Mouse (Mus musculus): ENCODE data around the gene Unc5a. TPM values are rescaled to one million over a fixed set of nuclear protein-coding genes. Genes with fewer than 3 reads are reported as not detected.

Unc5a gene
- polyA plus RNA-seq, 1 experiment from 2014 or later = 1.1 TPM

DNA sequence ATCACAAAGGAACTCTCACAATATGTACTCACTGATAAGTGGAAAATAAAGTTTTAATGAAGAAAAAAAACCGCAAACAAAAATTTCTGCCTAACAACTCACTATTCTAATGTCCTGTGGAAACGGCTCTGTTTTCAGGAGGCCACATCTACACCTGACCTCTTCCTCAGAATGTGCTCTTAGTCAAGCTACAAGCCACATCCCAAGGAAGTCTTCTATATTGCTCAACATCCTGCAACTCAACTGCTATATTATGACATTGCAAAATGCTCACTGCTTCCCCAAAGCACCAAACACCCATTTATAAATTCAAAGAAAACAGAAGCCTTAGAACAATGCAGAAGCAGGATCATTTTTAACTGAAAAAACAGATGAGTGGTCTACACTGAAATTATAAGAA is 90.8 kb downstream of the Unc5a start:
- no peak for TF ChIP-seq CTCF (IDR thresholded peaks at IDR 0.05; ENCODE audit: low read depth)
- no peaks in the 10 kb centered on the region for H3K9me3 ChIP-seq (ENCODE audit: control insufficient read depth)
- H3K4me3 ChIP-seq (ENCODE audit: low read depth, low read length) = no peak overlapping the region
- H3K4me2 ChIP-seq (replicated peaks; ENCODE audit: low read depth) = no peak overlapping the region
- no peak for ATAC-seq
- no peak overlapping the region for H3K27ac ChIP-seq (ENCODE audit: low read depth, low read length)
- no peak overlapping the region for H3K9ac ChIP-seq (ENCODE audit: low read depth, low read length)
- 91% methylated on average over 2 of the region's 2 CpGs for WGBS
- H3K36me3 ChIP-seq (ENCODE audit: control insufficient read depth, insufficient read depth) = peaks cover 16% of the 10 kb centered on the region
- no peaks in the 10 kb centered on the region for H3K27me3 ChIP-seq (replicated peaks; ENCODE audit: control insufficient read depth, insufficient read depth, low read length)
- no peaks in the 10 kb centered on the region for H3K4me1 ChIP-seq (replicated peaks; ENCODE audit: control insufficient read depth, insufficient read depth, low read length)

DNA sequence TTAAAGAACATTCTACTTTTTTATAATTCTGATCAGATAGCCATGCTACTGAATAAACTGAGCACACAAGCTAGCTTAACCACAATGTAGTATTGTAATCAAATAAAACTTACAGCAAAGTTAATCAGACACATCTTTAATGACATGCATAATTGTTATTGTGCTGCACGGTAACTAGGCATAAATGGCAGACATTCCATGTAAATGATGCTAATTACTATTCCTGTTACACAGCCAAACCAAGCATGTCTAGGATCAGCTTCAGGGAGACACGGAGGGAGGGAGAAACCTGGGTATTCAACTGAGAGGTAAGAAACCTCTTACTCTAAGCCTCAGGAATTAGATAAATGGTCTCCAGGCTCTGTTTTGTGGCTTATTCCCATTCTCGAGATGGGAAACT is 98.5 kb downstream of the Unc5a start:
- no peak for ATAC-seq
- H3K9me3 ChIP-seq (ENCODE audit: control insufficient read depth) = no peaks in the 10 kb centered on the region
- no peak overlapping the region for H3K4me2 ChIP-seq (replicated peaks; ENCODE audit: low read depth)
- no peak overlapping the region for H3K9ac ChIP-seq (ENCODE audit: low read depth, low read length)
- WGBS = 84% methylated on average over 3 of the region's 3 CpGs
- no peak overlapping the region for H3K27ac ChIP-seq (ENCODE audit: low read depth, low read length)
- peaks cover 14% of the 10 kb centered on the region for H3K36me3 ChIP-seq (ENCODE audit: control insufficient read depth, insufficient read depth)
- no peak for TF ChIP-seq CTCF (IDR thresholded peaks at IDR 0.05; ENCODE audit: low read depth)
- H3K27me3 ChIP-seq (replicated peaks; ENCODE audit: control insufficient read depth, insufficient read depth, low read length) = no peaks in the 10 kb centered on the region
- H3K4me1 ChIP-seq (replicated peaks; ENCODE audit: control insufficient read depth, insufficient read depth, low read length) = no peaks in the 10 kb centered on the region
- H3K4me3 ChIP-seq (ENCODE audit: low read depth, low read length) = no peak overlapping the region

Other genes with a start within 250 kb of the Unc5a start
- gene Cdhr2, start 247.9 kb upstream of the Unc5a start, polyA plus RNA-seq (2015; fragmentation: Nextera tagmentation; extraction: Ambion mirVana) = 267 and 292 TPM in 2 replicates
- 0.50 and 0.59 TPM in 2 replicates for gene Gprin1, start 199.5 kb upstream of the Unc5a start, polyA plus RNA-seq (2015; fragmentation: Nextera tagmentation; extraction: Ambion mirVana)
- gene Sncb, start 182.8 kb upstream of the Unc5a start, polyA plus RNA-seq (2015; fragmentation: Nextera tagmentation; extraction: Ambion mirVana) = 0.22 and 0.37 TPM in 2 replicates
- not detected in 2 replicates for gene Eif4e1b, start 165.4 kb upstream of the Unc5a start, polyA plus RNA-seq (2015; fragmentation: Nextera tagmentation; extraction: Ambion mirVana)
- 14.8 and 15.2 TPM in 2 replicates for gene Tspan17, start 160.0 kb upstream of the Unc5a start, polyA plus RNA-seq (2015; fragmentation: Nextera tagmentation; extraction: Ambion mirVana)
- gene Hk3, start 72.0 kb downstream of the Unc5a start, polyA plus RNA-seq (2015; fragmentation: Nextera tagmentation; extraction: Ambion mirVana) = 0.77 and 0.81 TPM in 2 replicates
- gene Uimc1, start 150.9 kb downstream of the Unc5a start, polyA plus RNA-seq (2015; fragmentation: Nextera tagmentation; extraction: Ambion mirVana) = 14.1 and 15.9 TPM in 2 replicates
- 5.5 and 6.2 TPM in 2 replicates for gene Zfp346, start 155.9 kb downstream of the Unc5a start, polyA plus RNA-seq (2015; fragmentation: Nextera tagmentation; extraction: Ambion mirVana)
- not detected in 2 replicates for gene Gm17617, start 184.1 kb downstream of the Unc5a start, polyA plus RNA-seq (2015; fragmentation: Nextera tagmentation; extraction: Ambion mirVana)
- 3.8 and 4.0 TPM in 2 replicates for gene Fgfr4, start 203.2 kb downstream of the Unc5a start, polyA plus RNA-seq (2015; fragmentation: Nextera tagmentation; extraction: Ambion mirVana)